Mouse (Mus musculus): Measurements from ENCODE around the gene Lrp8.

- TF ChIP-seq CTCF (IDR thresholded peaks at IDR 0.05; ENCODE audit: insufficient read depth, low read length) (no peak), POLR2A (IDR thresholded peaks at IDR 0.05; ENCODE audit: borderline replicate concordance, extremely low read depth, low read depth, low read length) (no peak)
These were observed 486 bp upstream of the Lrp8 start for GRCm38 (mm10) chr4:107801366-107802184.
